Mouse (Mus musculus): ENCODE measurements around the gene 1700123K08Rik. TPM values are rescaled to one million over a fixed set of nuclear protein-coding genes. Genes with fewer than 3 reads are reported as not detected.
"Not testable (repeated sequence)": the region's sequence is repeated elsewhere in the genome, so short reads cannot be mapped to it uniquely, and the experiment has no call there.

The 1700123K08Rik gene
- not detected in 2 replicates for polyA plus RNA-seq (2012; ENCODE audit: insufficient read depth, insufficient read length, low replicate concordance, missing spikeins)

GRCm38 (mm10) chr5:138564612-138565011 is at the start of gene 1700123K08Rik:
1700123K08Rik (minus strand) TSS chr5:138564712.
- not testable (repeated sequence) for H3K4me1 ChIP-seq (ENCODE audit: control insufficient read depth, insufficient read depth, low read length); H3K4me3 ChIP-seq (ENCODE audit: insufficient read depth, low read depth, low read length); H3K27ac ChIP-seq (ENCODE audit: insufficient read depth, low read depth, low read length)
- 70% methylated on average over 2 of the region's 2 CpGs for WGBS

DNA sequence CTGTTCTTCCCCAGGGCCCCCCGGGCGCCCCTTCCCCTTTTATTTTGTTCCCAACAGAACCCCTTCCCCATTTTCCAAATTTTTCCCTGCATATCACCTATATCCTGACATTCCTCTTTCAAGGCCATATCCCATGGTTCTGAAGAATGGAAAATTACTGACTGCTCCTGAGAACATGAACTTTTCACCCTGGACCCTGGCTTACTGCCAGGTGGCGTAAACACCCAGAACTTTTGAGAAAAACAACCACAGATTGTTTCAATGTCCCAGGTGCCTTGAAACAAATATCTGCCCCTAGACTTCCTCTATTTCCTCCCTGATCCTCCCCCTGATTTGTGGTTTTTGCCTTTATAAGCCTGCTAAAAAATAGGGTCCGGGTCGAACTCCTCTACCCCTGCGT is 22.9 kb upstream of the 1700123K08Rik start:
- TF ChIP-seq CTCF (IDR thresholded peaks at IDR 0.05; ENCODE audit: insufficient read depth, low read depth, low read length) (no peak), POLR2A (IDR thresholded peaks at IDR 0.05; ENCODE audit: insufficient read depth, low read depth, low read length) (no peak)
- Histone ChIP-seq H3K4me1 (ENCODE audit: control insufficient read depth, insufficient read depth, low read length) (no peaks in the 10 kb centered on the region), H3K27ac (ENCODE audit: insufficient read depth, low read depth, low read length) (no peak overlapping the region), H3K4me3 (ENCODE audit: insufficient read depth, low read depth, low read length) (no peak overlapping the region)
- 93% methylated on average over 6 of the region's 6 CpGs for WGBS

- TF ChIP-seq POLR2A (IDR thresholded peaks at IDR 0.05; ENCODE audit: insufficient read depth, low read depth, low read length): no peak
- H3K4me1 ChIP-seq (ENCODE audit: control insufficient read depth, insufficient read depth, low read length): no peaks in the 10 kb centered on the region
- no peak overlapping the region for H3K4me3 ChIP-seq (ENCODE audit: insufficient read depth, low read depth, low read length)
- no peak overlapping the region for H3K27ac ChIP-seq (ENCODE audit: insufficient read depth, low read depth, low read length)
- WGBS: 61% methylated on average over 4 of the region's 4 CpGs
These were observed 7.1 kb upstream of the 1700123K08Rik start for GRCm38 (mm10) chr5:138571623-138572022.

GRCm38 (mm10) chr5:138552718-138553117 is 11.8 kb downstream of the 1700123K08Rik start:
- TF ChIP-seq CTCF (IDR thresholded peaks at IDR 0.05; ENCODE audit: insufficient read depth, low read depth, low read length) (no peak), POLR2A (IDR thresholded peaks at IDR 0.05; ENCODE audit: insufficient read depth, low read depth, low read length) (no peak)
- no peak overlapping the region for H3K4me3 ChIP-seq (ENCODE audit: insufficient read depth, low read depth, low read length)
- H3K4me1 ChIP-seq (ENCODE audit: control insufficient read depth, insufficient read depth, low read length): no peaks in the 10 kb centered on the region
- no peak overlapping the region for H3K27ac ChIP-seq (ENCODE audit: insufficient read depth, low read depth, low read length)
- WGBS: 72% methylated on average over 1 of the region's 1 CpGs

- Histone ChIP-seq H3K4me1 (ENCODE audit: control insufficient read depth, insufficient read depth, low read length) (no peaks in the 10 kb centered on the region), H3K27ac (ENCODE audit: insufficient read depth, low read depth, low read length) (no peak overlapping the region), H3K4me3 (ENCODE audit: insufficient read depth, low read depth, low read length) (no peak overlapping the region)
- no peak for TF ChIP-seq POLR2A (IDR thresholded peaks at IDR 0.05; ENCODE audit: insufficient read depth, low read depth, low read length)
- 71% methylated on average over 1 of the region's 1 CpGs for WGBS
These were observed 32.0 kb downstream of the 1700123K08Rik start for GRCm38 (mm10) chr5:138532491-138532890.

Other genes with a start within 250 kb of the 1700123K08Rik start
- not detected in 2 replicates for gene Pvrig, start 222.8 kb downstream of the 1700123K08Rik start, polyA plus RNA-seq (2012; ENCODE audit: insufficient read depth, insufficient read length, low replicate concordance, missing spikeins)
- gene Zfp157, start 123.2 kb downstream of the 1700123K08Rik start, polyA plus RNA-seq (2012; ENCODE audit: insufficient read depth, insufficient read length, low replicate concordance, missing spikeins): not detected in 2 replicates
- gene Zfp68, start 55.0 kb upstream of the 1700123K08Rik start, polyA plus RNA-seq (2012; ENCODE audit: insufficient read depth, insufficient read length, low replicate concordance, missing spikeins): not detected in 2 replicates
- not detected in 2 replicates for gene A430033K04Rik, start 58.1 kb upstream of the 1700123K08Rik start, polyA plus RNA-seq (2012; ENCODE audit: insufficient read depth, insufficient read length, low replicate concordance, missing spikeins)
- gene Fam20c, start 189.8 kb upstream of the 1700123K08Rik start, polyA plus RNA-seq (2012; ENCODE audit: insufficient read depth, insufficient read length, low replicate concordance, missing spikeins): not detected in 2 replicates

Measured in olfactory bulb, adult 2 months (tissue).